In the genomic region with DNA sequence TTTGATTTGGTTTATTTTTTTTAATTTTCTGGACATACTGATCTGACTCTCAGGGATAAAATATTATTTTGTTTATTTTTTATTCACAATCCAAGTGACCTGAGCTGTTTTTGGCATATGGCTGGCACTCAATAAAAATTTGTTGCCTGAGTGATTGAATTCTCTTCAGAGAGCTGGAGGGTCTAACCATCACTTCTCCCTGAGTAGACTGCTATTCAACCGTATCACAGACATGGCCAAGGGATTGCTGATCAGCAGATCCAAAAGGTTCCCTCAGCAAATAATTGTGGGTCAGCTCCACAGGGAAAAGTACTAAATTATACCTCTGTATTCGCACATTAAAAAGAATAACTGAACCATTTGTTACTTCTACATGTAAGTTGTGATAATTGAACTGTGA, we compare ENCODE assay signal across 19 mouse cellular contexts.
A peak's percentile ranks its signal among the peaks of the same experiment; 100 is the strongest.
DNase-seq lines count a peak whose midpoint lies in the region; TF ChIP-seq lines count a peak whose summit lies in the region.
"Had no signal": no experiment of that assay in that cellular context is flagged by ENCODE, and none has a peak within 500 bp of the region (broad histone marks: within the 10 kb centered on the region; RNA-seq: fewer than 3 reads in every experiment).

No protein-coding gene starts in this region.

- WGBS in cerebellum, adult 2 months = 57% methylated on average over 2 of the region's 2 CpGs

- H3K4me3 ChIP-seq in cerebellum, adult 2 months (replicated peaks; ENCODE audit: insufficient read depth, low read depth, low read length) = no peak overlapping the region
- H3K4me3 ChIP-seq in left cerebral cortex, adult 2 months = no peak overlapping the region
- H3K4me3 ChIP-seq: embryonic facial prominence, embryonic 10.5 days; embryonic facial prominence, embryonic 12.5 days; forebrain, embryonic 13.5 days; forebrain, embryonic 15.5 days had no signal

- TF ChIP-seq POLR2A in cerebellum, adult 2 months (IDR thresholded peaks at IDR 0.05; ENCODE audit: borderline replicate concordance, insufficient read depth, low read length) = no peak

- H3K4me1 ChIP-seq in cerebellum, adult 2 months (ENCODE audit: control insufficient read depth, insufficient read depth, low read length) = no peaks in the 10 kb centered on the region
- H3K4me1 ChIP-seq: embryonic facial prominence, embryonic 10.5 days; embryonic facial prominence, embryonic 12.5 days; forebrain, embryonic 13.5 days; forebrain, embryonic 15.5 days had no signal

- peak; percentile 15 to 52 for DNase-seq in cerebellum, postnatal 14 days
- DNase-seq in cerebellum, adult 2 months = no peak
- DNase-seq in left cerebral cortex, postnatal 4 days = peak; percentile 6
- DNase-seq in left cerebral cortex, adult 2 months (ENCODE audit: extremely low spot score in 1 of 2, low spot score in 2 of 2) = no peak
- peak; percentile 44 for DNase-seq in retina, embryonic 14.5 days (ENCODE audit: low spot score)
- DNase-seq in retina, postnatal 1 day = peak; percentile 43
- no peak for DNase-seq in embryo, embryonic 11 days
- DNase-seq: adrenal gland, adult 2 months; adrenal gland, postnatal 10 days; adrenal gland, postnatal 25 days; cerebellum, adult 11-12 months; cerebellum, adult 8-10 months; cerebellum, adult 9-11 months; cerebellum, postnatal 36 days; forebrain, postnatal 0 days had no signal

- no peaks in the 10 kb centered on the region for H3K27me3 ChIP-seq in cerebellum, adult 2 months (ENCODE audit: control insufficient read depth, insufficient read depth, low read length)
- H3K27me3 ChIP-seq: embryonic facial prominence, embryonic 12.5 days; forebrain, embryonic 13.5 days; forebrain, embryonic 15.5 days had no signal

- no peak for TF ChIP-seq CTCF in cerebellum, adult 2 months (IDR thresholded peaks at IDR 0.05; ENCODE audit: borderline replicate concordance, insufficient read depth, low read depth, low read length)
- TF ChIP-seq CTCF in left cerebral cortex, adult 2 months (IDR thresholded peaks at IDR 0.05) = no peak

- intact Hi-C loops in left cerebral cortex, postnatal 4 days (cut with DNase I) = no loop called here
- intact Hi-C loops in left cerebral cortex, adult 2 months (cut with DNase I) = no loop called here

- H3K27ac ChIP-seq in cerebellum, adult 2 months (ENCODE audit: insufficient read depth, low read length) = no peak overlapping the region
- H3K27ac ChIP-seq in left cerebral cortex, adult 2 months = no peak overlapping the region
- H3K27ac ChIP-seq: embryonic facial prominence, embryonic 10.5 days; embryonic facial prominence, embryonic 12.5 days; forebrain, embryonic 13.5 days; forebrain, embryonic 15.5 days had no signal

Comparison
In these comparisons a context has a peak if more than half of its experiments do, and no peak if none do; other contexts are left out.
1. DNase-seq: peak in cerebellum, postnatal 14 days (2 of 2), left cerebral cortex, postnatal 4 days (single experiment), retina, embryonic 14.5 days (single experiment) and retina, postnatal 1 day (single experiment); none in cerebellum, adult 2 months (0 of 2), left cerebral cortex, adult 2 months (0 of 2) and embryo, embryonic 11 days (single experiment).